Mouse (Mus musculus) cortical plate, adult 2 months (tissue): Measurements from ENCODE around the gene Ttc21a.

Experiments
- CTCF ChIP-seq: fragments of 200-500 bp; IDR thresholded peaks from 2 replicates; pipeline ENCODE4 v1.5.1; 2011; ENCODE audit warnings: mild to moderate bottlenecking, control low read depth, low read length; ENCODE audit not compliant: insufficient read depth; ENCODE audit errors: extremely low read depth
- POLR2A ChIP-seq: fragments of 200-500 bp; IDR thresholded peaks from 2 replicates; pipeline ENCODE4 v1.6.1; 2011; ENCODE audit warnings: mild to moderate bottlenecking, low read length, control low read depth; ENCODE audit not compliant: insufficient read depth; ENCODE audit errors: extremely low read depth

- TF ChIP-seq CTCF (no peak), POLR2A (no peak)
Measured at GRCm38 (mm10) chr9:119948804-119949203, 11.4 kb downstream of the Ttc21a start.
